Mouse (Mus musculus) left cerebral cortex, postnatal 10 days (tissue): ENCODE measurements at regions not wholly inside any gene's neighbourhood (a gene's known extent, or its start where the extent isn't known, plus 50 kb on each side); places are given as distances from the start of the nearest gene placed in this dataset.

ENCODE experiments used
- DNase-seq, 2 experiments: peaks; one replicate each; pipeline ENCODE4 v3.0.0; 2021 to 2022; ENCODE audit warnings: low spot score in 2 of 2, mixed read lengths in 1 of 2; ENCODE audit errors: extremely low spot score in 1 of 2
- intact Hi-C: fragments of 180-260 bp; cut with DNase I; formaldehyde crosslinking; loops from one replicate; pipeline ENCODE4 v1.15.1; 2025

- intact Hi-C loops = no loop called here
- no peak for DNase-seq
These were observed 95.7 kb downstream of the Tex13c1 start for GRCm38 (mm10) chrX:43686635-43687034.

GRCm38 (mm10) chrX:43736838-43737237 lies 145.9 kb downstream of the Tex13c1 start:
- peak in 1 of 2 experiments; percentile 0 for DNase-seq
- intact Hi-C loops = no loop called here

GRCm38 (mm10) chrX:43739780-43740463 lies 149.0 kb downstream of the Tex13c1 start:
- intact Hi-C loops = no loop called here
- DNase-seq = no peak
